Mouse (Mus musculus) layer of hippocampus, postnatal 14 days (tissue): ENCODE results near the gene Abca1. TPM values are rescaled to one million over a fixed set of nuclear protein-coding genes. Genes with fewer than 3 reads are reported as not detected.

ENCODE experiments used
- DNase-seq, 2 experiments: peaks; one replicate each; pipeline ENCODE4 v3.0.0; 2021 to 2022; ENCODE audit warnings: low spot score in 2 of 2, mixed read lengths in 1 of 2
- total RNA-seq, 2 experiments: library from RNA; stranded (reverse); gene quantifications; 2 replicates each; pipeline ENCODE4 v1.2.3; 2021

Gene Abca1
- total RNA-seq, 2 experiments from 2014 or later = 30.1 to 33.6 TPM

DNA sequence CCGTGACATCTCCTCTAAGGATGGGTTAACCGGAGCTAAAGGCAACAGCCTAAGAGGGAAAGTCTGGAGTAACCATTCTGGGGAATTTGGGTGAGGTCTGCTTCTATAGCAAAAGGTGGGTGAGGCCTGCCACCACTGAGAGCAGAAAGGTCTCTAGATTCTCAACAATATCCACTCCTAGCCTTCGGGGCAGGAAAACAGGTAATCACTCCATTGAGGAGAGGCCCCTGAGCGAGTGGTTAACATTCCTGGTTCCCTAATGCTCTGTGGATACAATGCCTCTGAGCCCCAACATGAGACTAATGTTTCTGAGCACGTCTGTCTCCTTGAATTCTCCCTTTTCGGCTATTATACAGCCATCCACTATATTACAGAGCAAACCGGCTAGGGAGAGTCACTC lies 145.3 kb downstream of the Abca1 start:
- no peak for DNase-seq

GRCm38 (mm10) chr4:53011732-53012361 lies 147.8 kb downstream of the Abca1 start, which contains the start of gene Nipsnap3b:
TSS of gene Nipsnap3b (plus strand) at chr4:53011880.
- peak; percentile 96 to 97 for DNase-seq

DNA sequence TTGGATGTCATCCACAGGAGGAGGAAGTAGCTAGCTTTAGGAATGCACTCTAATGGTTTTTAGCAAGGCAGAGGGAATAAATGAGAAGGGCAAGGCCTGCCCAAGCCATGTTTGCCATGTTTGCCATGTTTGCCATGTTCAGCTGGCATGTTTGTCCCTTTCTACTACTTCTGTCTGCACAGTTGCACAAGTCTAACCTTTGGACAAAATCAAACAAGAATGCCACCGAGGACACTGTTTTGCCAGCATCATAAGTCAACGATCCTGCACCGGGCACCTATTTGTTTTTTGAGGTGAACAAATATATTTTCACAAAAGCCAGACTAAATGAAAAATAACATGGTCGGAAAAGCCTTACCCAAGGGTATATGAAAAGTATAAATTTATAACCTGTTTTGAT lies 149.8 kb downstream of the Abca1 start:
- DNase-seq = no peak

DNA sequence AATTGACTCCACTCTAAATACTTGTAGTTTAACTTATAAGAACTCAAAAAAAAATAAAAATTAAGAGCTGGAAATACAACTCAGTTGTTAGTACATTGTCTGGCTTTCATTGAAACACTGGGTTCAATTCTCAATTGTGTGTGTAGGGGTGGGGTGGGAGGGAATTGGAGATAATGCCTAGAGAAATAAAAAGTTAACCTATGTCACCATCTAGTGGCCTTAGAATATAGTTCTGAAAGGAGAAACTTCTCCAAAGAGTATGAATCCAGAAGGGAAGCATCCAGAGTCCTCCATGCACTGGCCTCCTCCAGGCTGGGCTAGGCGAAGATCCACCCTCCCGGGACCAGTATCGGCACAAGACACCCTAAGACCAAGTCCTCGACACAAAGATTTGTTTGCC lies 150.5 kb downstream of the Abca1 start:
- DNase-seq = no peak

- no peak for DNase-seq
These were observed 159.5 kb downstream of the Abca1 start for GRCm38 (mm10) chr4:53000154-53000553.

DNA sequence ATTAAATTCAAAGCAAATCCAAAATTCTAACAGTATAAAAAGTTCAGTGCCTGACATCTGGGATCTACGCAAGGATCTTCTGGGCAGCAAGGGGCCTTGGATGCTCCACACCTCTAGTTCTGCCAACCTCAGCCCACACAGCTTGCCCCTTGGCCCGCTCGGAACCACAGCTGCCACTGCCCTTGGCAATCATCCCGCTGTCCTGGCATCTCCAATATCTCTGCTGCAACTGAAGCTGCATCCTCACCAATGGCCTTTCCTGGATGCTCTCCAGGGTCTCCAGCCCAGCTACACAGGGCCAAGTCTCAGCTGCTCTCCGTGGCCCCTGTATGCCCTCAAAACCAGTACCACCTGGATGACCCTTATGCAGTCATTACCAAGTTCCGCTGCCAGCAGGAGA lies 160.2 kb downstream of the Abca1 start:
- DNase-seq = no peak

- no peak for DNase-seq
These were observed 170.4 kb downstream of the Abca1 start, which contains the start of gene Nipsnap3a for GRCm38 (mm10) chr4:52989248-52989647. TSS of gene Nipsnap3a (plus strand) at chr4:52989272.

- DNase-seq = no peak
These were observed 173.4 kb downstream of the Abca1 start for GRCm38 (mm10) chr4:52986266-52986665.

DNA sequence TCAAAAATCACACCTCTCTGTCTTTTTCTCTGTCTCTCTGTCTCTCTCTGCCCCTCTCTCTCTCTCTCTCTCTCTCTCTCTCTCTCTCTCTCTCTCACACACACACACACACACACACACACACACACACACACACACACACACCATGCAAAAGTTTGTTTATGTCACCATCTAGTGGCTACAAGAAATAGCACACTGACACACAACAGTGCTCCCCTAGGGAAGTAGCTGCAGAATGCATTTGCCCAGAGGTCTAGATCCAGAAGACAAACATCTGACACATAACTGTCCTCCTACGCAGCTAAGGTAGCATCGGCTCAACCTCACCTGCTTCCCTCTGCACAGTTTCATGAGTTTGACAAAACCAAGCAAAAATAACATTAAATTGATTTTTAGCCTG lies 174.5 kb downstream of the Abca1 start:
- peak in 1 of 2 experiments; percentile 25 for DNase-seq

Other genes starting within 250 kb of the Abca1 start
- not detected for gene Olfr272, start 240.7 kb downstream of the Abca1 start, total RNA-seq
- not detected for gene Olfr270, start 195.3 kb downstream of the Abca1 start, total RNA-seq
- gene Nipsnap3a, start 170.6 kb downstream of the Abca1 start, total RNA-seq = not detected
- 10 to 100 TPM; 15.0 to 19.5 TPM for gene Nipsnap3b, start 148.0 kb downstream of the Abca1 start, total RNA-seq